Mouse (Mus musculus): Measurements from ENCODE around the gene Mgst1.

Mgst1 gene

GRCm38 (mm10) chr6:138139930-138140329 is at the start of gene Mgst1:
TSS of gene Mgst1 (plus strand) at chr6:138140316.
- no peak for DNase-seq (ENCODE audit: low spot score)

DNA sequence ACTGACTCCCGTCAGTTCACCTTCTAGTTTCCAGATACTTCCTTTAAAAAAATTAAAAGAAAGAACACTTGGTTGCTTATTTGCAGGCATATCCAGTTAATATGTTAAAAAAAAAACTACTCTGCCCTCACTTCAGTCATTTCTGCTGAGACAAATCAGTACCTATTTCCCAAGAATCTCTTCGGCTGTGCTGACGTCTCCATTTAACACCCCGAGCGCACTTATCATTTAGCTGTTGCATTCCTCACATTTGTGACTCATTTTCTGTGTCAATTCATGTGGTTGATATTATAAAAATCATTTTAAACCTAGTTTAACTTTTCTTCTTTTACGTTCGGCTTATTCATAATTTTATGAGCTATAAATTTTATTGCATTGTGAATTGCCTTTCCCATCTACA is 47.7 kb upstream of the Mgst1 start:
- no peak for DNase-seq (ENCODE audit: low spot score)

DNA sequence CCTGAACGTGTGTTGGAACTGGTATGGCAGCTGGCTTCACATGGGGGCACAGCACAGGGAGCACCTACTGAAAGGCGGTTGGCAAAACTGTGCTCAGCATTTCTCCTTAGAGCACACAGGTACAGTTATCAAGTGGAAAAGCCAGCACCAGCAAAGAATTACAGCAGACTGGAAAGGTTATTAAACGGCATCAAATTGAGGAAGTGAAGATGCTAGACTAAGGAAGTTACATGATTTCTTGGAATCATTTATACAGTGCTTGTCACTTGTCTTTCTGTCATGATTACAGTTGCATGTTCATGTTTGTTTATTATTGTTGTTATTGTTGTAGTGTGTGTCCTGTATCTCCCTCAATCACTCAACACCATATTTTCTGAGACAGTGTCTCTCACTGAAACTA is 45.1 kb upstream of the Mgst1 start:
- no peak for DNase-seq (ENCODE audit: low spot score)

DNA sequence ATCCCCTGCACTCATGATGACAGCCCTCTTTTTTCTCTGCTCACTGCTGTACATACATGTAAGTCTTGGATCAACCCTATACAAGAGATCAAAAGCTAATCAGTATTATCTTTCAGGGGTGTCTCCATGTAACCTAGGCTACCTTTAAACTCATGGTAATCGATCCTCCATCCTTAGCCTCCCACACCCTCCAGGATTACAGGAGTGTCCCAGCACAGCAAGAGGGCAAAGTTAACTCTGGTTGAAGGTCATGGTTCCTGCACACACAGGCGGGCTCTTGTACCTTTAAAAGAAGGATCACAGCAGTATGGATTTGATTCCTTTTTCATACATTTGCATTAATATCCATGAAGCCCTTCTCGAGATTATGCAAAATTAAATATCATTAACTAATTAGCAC is 40.5 kb upstream of the Mgst1 start:
- no peak for DNase-seq (ENCODE audit: low spot score)

DNA sequence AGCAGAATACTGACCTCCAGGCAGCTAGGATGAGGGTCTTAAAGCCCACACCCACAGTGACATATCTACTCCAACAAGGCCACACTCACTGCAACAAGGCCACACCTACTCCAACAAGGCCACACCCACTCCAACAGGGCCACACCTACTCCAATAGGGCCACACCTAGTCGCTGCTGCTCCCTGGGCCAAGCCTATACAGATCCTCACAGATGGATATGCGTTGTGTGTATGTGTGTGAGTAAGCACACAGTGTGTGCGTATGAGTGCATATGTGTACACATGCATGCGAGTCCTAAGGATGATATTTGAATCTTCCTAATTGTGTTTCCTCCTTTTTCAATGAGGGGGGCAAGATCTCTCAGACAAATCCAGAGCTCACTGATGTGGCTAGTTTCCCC is 38.3 kb upstream of the Mgst1 start:
- DNase-seq (ENCODE audit: low spot score): no peak

GRCm38 (mm10) chr6:138102940-138103339 is 37.2 kb upstream of the Mgst1 start:
- no peak for DNase-seq (ENCODE audit: low spot score)

DNA sequence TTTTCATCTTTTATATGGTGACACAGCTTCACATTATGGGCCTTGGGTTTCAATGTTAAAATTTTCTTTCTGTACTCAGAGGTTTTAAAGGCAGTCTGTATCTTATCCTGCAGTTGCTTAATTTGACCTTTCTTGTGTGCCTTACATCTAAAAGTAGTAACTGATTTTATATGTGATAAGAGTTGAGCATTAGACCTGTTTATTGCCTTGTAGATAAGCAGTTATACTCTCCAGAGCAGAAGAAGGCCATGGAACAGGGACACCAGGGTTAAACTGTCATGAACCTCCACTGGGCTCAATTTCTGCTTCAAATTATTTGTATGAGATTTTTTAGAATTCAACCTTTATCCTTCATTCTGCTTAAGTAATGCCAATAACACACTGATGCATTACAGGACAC is 35.6 kb upstream of the Mgst1 start:
- DNase-seq (ENCODE audit: low spot score): no peak

- DNase-seq (ENCODE audit: low spot score): no peak
These were observed 22.6 kb upstream of the Mgst1 start for GRCm38 (mm10) chr6:138117496-138117895.

DNA sequence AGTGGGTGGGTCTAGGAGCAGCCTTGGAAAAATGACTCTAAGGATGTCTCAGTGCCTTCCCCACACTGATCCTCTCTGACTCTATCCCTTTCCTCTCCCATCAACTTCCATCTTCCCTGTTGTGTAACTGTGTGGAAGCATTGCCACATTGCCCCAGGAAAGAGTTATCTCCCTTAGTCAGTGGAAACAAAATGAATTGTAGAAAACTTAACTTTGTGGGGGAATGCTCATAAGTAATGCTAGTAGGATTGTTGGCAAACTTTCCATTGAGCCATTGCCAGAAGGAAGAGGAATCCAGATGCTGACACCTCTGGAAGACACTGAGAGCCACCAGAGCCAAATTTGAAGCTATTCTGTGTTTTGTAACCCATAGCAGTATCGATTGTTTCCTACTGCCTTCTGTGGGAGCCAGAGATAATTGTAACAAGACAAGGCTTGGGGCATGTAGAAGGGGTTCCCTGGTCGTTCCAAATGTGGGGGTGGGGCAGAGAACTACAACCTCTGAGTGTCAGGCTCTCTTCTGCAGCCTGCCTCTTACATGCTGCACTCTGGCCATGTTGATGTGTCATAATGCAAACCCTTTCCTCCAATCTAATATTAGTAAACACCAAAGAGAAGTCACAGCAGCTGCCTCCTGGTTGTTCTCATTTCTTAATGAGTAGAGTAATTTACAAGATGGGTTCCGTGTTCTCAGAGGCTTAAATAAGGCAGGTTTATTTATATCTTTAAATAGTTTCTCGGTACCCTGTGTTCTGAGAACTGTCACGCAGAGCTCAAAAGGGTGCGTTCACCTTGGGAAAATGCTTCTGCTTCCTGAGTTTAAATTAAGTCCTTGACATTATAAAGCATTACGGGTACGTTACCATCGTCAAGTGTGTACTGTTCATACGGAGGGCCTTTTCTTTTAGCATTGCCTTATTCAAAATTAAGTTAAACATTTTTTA is 11.5 kb upstream of the Mgst1 start:
- DNase-seq (ENCODE audit: low spot score): no peak

DNA sequence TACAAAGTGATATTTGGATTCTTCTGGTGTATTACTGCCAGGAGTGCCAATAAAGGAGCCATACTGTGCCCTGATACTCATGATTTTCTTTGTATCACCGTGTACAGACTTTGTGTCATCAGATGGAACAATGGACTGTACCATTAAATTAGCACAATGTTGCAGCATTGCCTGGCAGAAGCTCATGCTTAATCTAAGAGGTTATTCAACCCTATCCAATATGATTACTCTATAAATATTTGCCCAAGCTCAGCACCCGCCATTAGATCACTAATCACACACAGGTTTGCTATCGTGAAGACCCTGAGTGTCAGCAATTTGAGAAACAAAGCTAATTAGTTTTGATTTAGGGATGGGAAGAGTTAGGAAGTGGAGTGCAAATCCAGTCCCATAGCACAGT is 9.6 kb upstream of the Mgst1 start:
- no peak for DNase-seq (ENCODE audit: low spot score)

GRCm38 (mm10) chr6:138140336-138140735 is 220 bp downstream of the Mgst1 start:
- peak; percentile 62 for DNase-seq (ENCODE audit: low spot score)

DNA sequence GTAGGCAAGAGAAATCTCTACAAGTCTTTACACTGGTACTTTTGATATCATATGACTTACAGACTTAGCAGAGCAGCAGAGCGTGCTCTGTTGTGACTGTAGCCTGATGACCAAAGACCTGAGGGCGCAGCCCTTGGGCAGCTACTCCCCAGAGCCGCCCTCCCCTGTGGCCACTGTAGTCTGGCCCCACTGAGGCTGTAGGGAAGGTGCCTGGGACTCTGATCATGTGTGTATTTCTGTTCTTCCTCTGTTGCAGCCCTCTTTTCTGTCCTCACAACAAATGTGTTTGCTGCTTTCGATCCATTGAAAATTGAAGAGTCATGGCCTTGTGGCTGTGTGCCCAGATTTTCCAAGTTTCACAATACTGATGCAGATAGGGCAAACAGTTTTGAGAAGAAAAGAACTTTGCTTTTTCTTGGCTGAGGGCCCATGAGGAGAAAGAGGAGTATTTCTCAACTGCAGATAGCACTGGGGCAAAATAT is 1.0 kb downstream of the Mgst1 start:
- peak; percentile 80 for DNase-seq (ENCODE audit: low spot score)

DNA sequence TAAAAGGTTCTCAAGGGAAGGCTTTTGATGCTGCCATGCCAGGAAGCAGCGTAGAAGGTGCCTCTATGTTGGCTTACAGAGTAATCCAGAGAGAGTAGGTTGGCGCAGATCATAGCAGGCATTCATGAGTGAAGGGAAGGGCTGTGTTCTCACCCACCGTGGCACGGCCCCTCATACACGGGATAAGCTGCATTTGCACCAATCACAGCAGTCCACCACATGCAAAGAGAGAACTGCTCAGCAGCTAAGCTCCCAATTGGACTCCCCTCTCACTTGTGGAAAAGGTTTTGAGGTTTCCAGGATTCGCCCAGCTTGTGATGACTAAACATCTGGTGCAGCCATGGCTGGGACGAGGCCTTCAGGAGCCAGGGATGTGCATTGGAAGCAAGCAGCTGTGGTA is 2.5 kb downstream of the Mgst1 start:
- no peak for DNase-seq (ENCODE audit: low spot score)

DNA sequence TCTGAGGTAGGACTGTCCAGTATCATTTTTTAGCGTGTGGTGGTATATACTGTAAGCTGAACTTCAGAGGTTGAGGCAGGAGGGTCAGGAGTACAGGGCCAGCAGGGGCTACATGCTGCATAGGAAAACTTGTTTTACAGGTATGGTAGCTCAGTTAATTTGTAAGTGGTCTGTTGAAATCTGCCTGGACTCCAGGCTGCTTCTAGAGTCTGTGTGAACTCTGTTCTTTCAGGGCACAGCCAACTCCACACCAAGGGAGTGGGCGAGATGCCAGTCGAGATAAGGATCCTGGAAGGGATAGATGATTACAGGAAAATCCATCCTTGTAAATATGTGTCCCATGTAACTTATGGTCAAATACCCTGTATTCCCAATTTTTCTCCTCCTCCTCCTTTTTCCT is 3.3 kb downstream of the Mgst1 start:
- DNase-seq (ENCODE audit: low spot score): peak; percentile 44

DNA sequence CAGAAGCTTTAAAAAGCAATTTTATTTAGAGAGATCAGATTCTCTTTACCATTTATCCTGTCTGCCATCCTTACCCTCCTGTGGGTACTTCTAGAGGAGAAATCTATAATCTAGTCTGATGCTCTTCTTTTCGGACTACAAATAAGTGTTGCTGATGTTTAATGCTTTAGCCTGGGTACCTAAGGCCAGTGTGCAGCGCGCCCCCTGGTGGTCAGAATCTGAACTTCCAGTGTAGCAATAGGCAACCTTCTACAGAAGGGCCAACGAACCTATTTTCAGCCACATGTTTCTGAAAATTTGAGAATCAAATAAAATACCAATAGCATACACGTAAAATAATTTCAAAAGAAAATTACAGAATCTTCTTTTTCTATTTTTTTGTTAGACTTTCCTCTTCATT is 13.0 kb downstream of the Mgst1 start:
- peak; percentile 86 for DNase-seq (ENCODE audit: low spot score)

GRCm38 (mm10) chr6:138163920-138164319 is 23.8 kb downstream of the Mgst1 start:
- DNase-seq (ENCODE audit: low spot score): peak; percentile 37

DNA sequence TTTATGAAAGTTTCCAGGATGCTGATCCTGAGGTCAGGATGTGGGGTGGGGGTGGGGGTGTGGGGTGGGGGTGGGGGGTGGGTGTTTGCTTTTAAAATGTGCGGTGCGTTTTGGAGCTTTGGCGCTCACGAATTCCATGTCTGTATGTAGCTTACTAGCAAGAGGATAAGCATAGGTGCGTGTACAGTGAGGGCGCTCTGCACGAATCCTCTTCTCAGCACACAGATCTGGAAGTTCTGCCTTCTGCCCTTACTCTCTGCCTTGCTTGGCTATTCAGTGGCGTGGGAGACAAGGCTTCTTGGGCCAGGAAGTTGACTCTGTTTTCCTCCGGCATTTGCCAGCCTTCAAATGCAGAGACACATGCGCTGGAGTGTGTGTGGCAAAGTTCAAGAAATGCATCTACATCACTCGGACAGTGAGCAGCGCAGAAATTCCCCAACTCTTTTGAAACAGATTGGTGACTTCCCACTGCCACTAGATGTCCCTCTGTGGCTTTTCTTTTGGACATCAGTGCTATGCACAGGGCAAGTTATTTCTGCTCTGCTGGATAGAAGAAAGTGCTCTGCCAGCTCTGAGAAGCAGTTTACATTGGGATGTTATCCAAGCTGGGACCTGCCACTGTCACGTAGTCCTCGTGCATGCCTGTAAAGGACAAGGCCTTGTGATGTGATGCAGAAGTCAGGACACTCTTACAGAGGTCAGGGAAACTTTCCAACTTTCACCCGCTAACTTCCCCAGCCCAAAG is 31.5 kb downstream of the Mgst1 start:
- no peak for DNase-seq (ENCODE audit: low spot score)

Measured in urinary bladder, postnatal 25 days (tissue).